Mouse (Mus musculus): ENCODE results near the gene Six1.

- TF ChIP-seq CTCF (conservative IDR thresholded peaks at IDR 0.05; ENCODE audit: low read length) = no peak
- TF ChIP-seq NANOG (IDR thresholded peaks at IDR 0.05; ENCODE audit: borderline replicate concordance, low read length) = peak; percentile 74
Observed at GRCm38 (mm10) chr12:73085739-73086630, 32.3 kb upstream of the Six1 start.

Data from E14TG2a.4 (cell line).